Mouse (Mus musculus): ENCODE measurements around the gene Fbxo28.

DNA sequence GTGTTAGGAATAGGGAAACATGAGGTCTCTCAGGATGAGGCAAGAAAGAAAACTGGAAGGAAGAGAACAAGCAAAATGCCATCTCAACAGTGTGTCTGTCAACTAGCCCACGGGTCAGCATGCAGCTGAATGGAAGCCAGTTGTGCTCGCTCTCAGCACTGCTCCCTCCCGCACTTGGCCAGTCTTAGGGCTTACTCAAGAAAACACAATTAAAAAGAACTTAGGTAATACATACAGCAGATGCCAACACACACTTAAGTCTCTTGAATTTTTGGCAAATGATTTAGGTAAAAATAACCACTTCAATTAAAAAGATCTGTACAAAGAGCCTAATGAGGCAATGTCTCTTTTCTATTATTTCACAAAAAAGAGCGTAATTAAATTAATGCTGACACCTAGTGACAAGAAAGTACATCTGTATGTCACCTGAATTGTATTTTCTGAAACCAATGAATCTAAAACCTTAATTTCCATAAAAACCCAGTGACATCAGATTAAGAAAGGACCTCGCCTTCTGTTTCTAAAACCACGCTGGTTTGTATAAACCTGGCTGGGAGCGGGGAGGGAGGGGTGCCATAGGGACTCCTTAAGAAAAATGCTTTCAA is 2.4 kb downstream of the Fbxo28 start:
- no peak for TF ChIP-seq CTCF (IDR thresholded peaks at IDR 0.05; ENCODE audit: low read depth)
- no peak for TF ChIP-seq EP300 (IDR thresholded peaks at IDR 0.05; ENCODE audit: low read depth)

All from liver, embryonic 14.5 days (tissue).